Mouse (Mus musculus) hindbrain, postnatal 0 days (tissue): ENCODE data around the gene Prkca. TPM values are rescaled to one million over a fixed set of nuclear protein-coding genes. Genes with fewer than 3 reads are reported as not detected.
A peak's percentile ranks its signal among the peaks of the same experiment; 100 is the strongest.

Experiments used
- ATAC-seq: fragments of 200-750 bp; cut with Nextera tagmentation; 2 replicates; pipeline ENCODE4 v1.8.0; 2017; ENCODE audit warnings: mild to moderate bottlenecking, moderate TSS enrichment, moderate library complexity
- DNase-seq: peaks from one replicate; pipeline ENCODE4 v3.0.0-alpha.2; 2015; ENCODE audit warnings: low spot score
- H3K27ac ChIP-seq: fragments of 300-500 bp; sonication (generic); 2 replicates; pipeline ENCODE4 v1.5.1; 2014; ENCODE audit warnings: mild to moderate bottlenecking
- H3K27me3 ChIP-seq: fragments of 300-500 bp; sonication (generic); 2 replicates; pipeline ENCODE4 v1.6.1; 2014; ENCODE audit warnings: low read length, mixed read lengths; ENCODE audit not compliant: insufficient read depth
- H3K36me3 ChIP-seq: fragments of 300-500 bp; sonication (generic); 2 replicates; pipeline ENCODE4 v1.6.1; 2014; ENCODE audit warnings: low read length, mixed read lengths; ENCODE audit not compliant: insufficient read depth
- H3K4me1 ChIP-seq: fragments of 300-500 bp; sonication (generic); 2 replicates; pipeline ENCODE4 v1.6.1; 2014; ENCODE audit warnings: antibody characterized with exemption, low read length, mixed read lengths; ENCODE audit not compliant: insufficient read depth
- H3K4me2 ChIP-seq: fragments of 300-500 bp; sonication (generic); 2 replicates; pipeline ENCODE4 v1.6.1; 2014; ENCODE audit warnings: low read depth, mild to moderate bottlenecking, low read length, moderate library complexity, mixed read lengths
- H3K4me3 ChIP-seq: fragments of 300-500 bp; sonication (generic); 2 replicates; pipeline ENCODE4 v1.5.1; 2014; ENCODE audit warnings: low read length
- H3K9ac ChIP-seq: fragments of 300-500 bp; sonication (generic); replicated peaks from 2 replicates; pipeline ENCODE4 v1.6.1; 2014; ENCODE audit warnings: mild to moderate bottlenecking, low read length, moderate library complexity, mixed read lengths
- H3K9me3 ChIP-seq: fragments of 300-500 bp; sonication (generic); 2 replicates; pipeline ENCODE4 v1.6.1; 2016; ENCODE audit warnings: low read length, mixed read lengths
- CTCF ChIP-seq: IDR thresholded peaks from 2 replicates; pipeline ENCODE4 v1.5.1; 2016; ENCODE audit warnings: antibody characterized with exemption, control low read depth, low read depth
- WGBS: fragments of 180-500 bp; shearing (Covaris S2); extraction: QIAGEN DNeasy Blood & Tissue Kit; methylation state at CpG from one replicate; pipeline ENCODE4 v1.1.7; 2014; 5-methylcytosine and 5-hydroxymethylcytosine counted together
- polyA plus RNA-seq: library from polyadenylated mRNA; unstranded; fragments of >200 nt; fragmentation: Nextera tagmentation; extraction: Ambion mirVana; gene quantifications from 2 replicates; pipeline ENCODE4 v1.2.1, GENCODE M21; 2015
- total RNA-seq: library from RNA; depleted of rRNA; stranded (reverse); fragments of >200 nt; gene quantifications from 2 replicates; pipeline ENCODE4 v1.2.3, GENCODE M21; 2014

Gene Prkca
- total and polyA plus RNA-seq, 2 experiments from 2014 or later: 8.0 to 25.0 TPM

GRCm38 (mm10) chr11:107950211-107950610, 393.5 kb downstream of the Prkca start:
- H3K4me2 ChIP-seq: no peak overlapping the region
- no peak overlapping the region for H3K4me3 ChIP-seq
- no peaks in the 10 kb centered on the region for H3K9me3 ChIP-seq
- TF ChIP-seq CTCF: no peak
- no peaks in the 10 kb centered on the region for H3K27me3 ChIP-seq
- H3K4me1 ChIP-seq: peaks cover 16% of the 10 kb centered on the region; the same call in 1 of the 2 replicates
- H3K27ac ChIP-seq: peak overlapping the region; percentile 8; the same call in 1 of the 2 replicates
- H3K36me3 ChIP-seq: peaks cover 4% of the 10 kb centered on the region; the same call in 1 of the 2 replicates
- ATAC-seq (no peak), DNase-seq (no peak)
- no peak overlapping the region for H3K9ac ChIP-seq
- WGBS: 51% methylated on average over 9 of the region's 9 CpGs

- 95% methylated on average over 1 of the region's 1 CpGs for WGBS
- no peak for TF ChIP-seq CTCF
- Histone ChIP-seq H3K36me3 (peaks cover 11% of the 10 kb centered on the region; the same call in 1 of the 2 replicates), H3K4me1 (peaks cover 16% of the 10 kb centered on the region; the same call in 1 of the 2 replicates), H3K9ac (no peak overlapping the region), H3K27ac (no peak overlapping the region), H3K27me3 (no peaks in the 10 kb centered on the region), H3K9me3 (no peaks in the 10 kb centered on the region), H3K4me2 (no peak overlapping the region), H3K4me3 (no peak overlapping the region)
- no peak for DNase-seq
- no peak for ATAC-seq
Measured at GRCm38 (mm10) chr11:107947951-107948350, 395.8 kb downstream of the Prkca start.

- H3K4me1 ChIP-seq: peaks cover 8% of the 10 kb centered on the region; the same call in 1 of the 2 replicates
- 53% methylated on average over 5 of the region's 5 CpGs for WGBS
- DNase-seq (no peak), ATAC-seq (no peak)
- no peaks in the 10 kb centered on the region for H3K27me3 ChIP-seq
- no peak overlapping the region for H3K4me3 ChIP-seq
- no peaks in the 10 kb centered on the region for H3K9me3 ChIP-seq
- no peak for TF ChIP-seq CTCF
- peaks cover 7% of the 10 kb centered on the region; the same call in 1 of the 2 replicates for H3K36me3 ChIP-seq
- no peak overlapping the region for H3K27ac ChIP-seq
- H3K9ac ChIP-seq: no peak overlapping the region
- no peak overlapping the region for H3K4me2 ChIP-seq
Measured at GRCm38 (mm10) chr11:107946823-107947222, 396.9 kb downstream of the Prkca start.

GRCm38 (mm10) chr11:107936929-107937328, 406.8 kb downstream of the Prkca start:
- Histone ChIP-seq H3K27me3 (no peaks in the 10 kb centered on the region), H3K27ac (no peak overlapping the region), H3K4me2 (no peak overlapping the region), H3K9me3 (no peaks in the 10 kb centered on the region), H3K36me3 (peaks cover 14% of the 10 kb centered on the region; the same call in 1 of the 2 replicates), H3K4me1 (no peaks in the 10 kb centered on the region), H3K9ac (no peak overlapping the region), H3K4me3 (no peak overlapping the region)
- ATAC-seq (no peak), DNase-seq (no peak)
- TF ChIP-seq CTCF: no peak
- 94% methylated on average over 2 of the region's 2 CpGs for WGBS

GRCm38 (mm10) chr11:107931721-107932120, 412.0 kb downstream of the Prkca start:
- Histone ChIP-seq H3K4me2 (no peak overlapping the region), H3K9me3 (no peaks in the 10 kb centered on the region), H3K4me1 (no peaks in the 10 kb centered on the region), H3K4me3 (no peak overlapping the region), H3K27me3 (no peaks in the 10 kb centered on the region), H3K9ac (no peak overlapping the region), H3K36me3 (no peaks in the 10 kb centered on the region), H3K27ac (no peak overlapping the region)
- no peak for TF ChIP-seq CTCF
- no peak for DNase-seq
- WGBS: 78% methylated on average over 7 of the region's 7 CpGs
- no peak for ATAC-seq

- Histone ChIP-seq H3K27me3 (no peaks in the 10 kb centered on the region), H3K9ac (no peak overlapping the region), H3K36me3 (no peaks in the 10 kb centered on the region), H3K4me3 (no peak overlapping the region), H3K27ac (no peak overlapping the region), H3K4me2 (no peak overlapping the region), H3K4me1 (no peaks in the 10 kb centered on the region), H3K9me3 (no peaks in the 10 kb centered on the region)
- 90% methylated on average over 11 of the region's 11 CpGs for WGBS
- no peak for TF ChIP-seq CTCF
- ATAC-seq (no peak), DNase-seq (no peak)
Measured at GRCm38 (mm10) chr11:107931288-107931687, 412.4 kb downstream of the Prkca start.

GRCm38 (mm10) chr11:107929712-107930111, 414.0 kb downstream of the Prkca start:
- H3K27ac ChIP-seq: no peak overlapping the region
- H3K4me2 ChIP-seq: no peak overlapping the region
- H3K9me3 ChIP-seq: no peaks in the 10 kb centered on the region
- TF ChIP-seq CTCF: no peak
- no peaks in the 10 kb centered on the region for H3K4me1 ChIP-seq
- H3K9ac ChIP-seq: no peak overlapping the region
- DNase-seq: no peak
- H3K4me3 ChIP-seq: no peak overlapping the region
- ATAC-seq: no peak
- no peaks in the 10 kb centered on the region for H3K27me3 ChIP-seq
- WGBS: 55% methylated on average over 3 of the region's 3 CpGs
- no peaks in the 10 kb centered on the region for H3K36me3 ChIP-seq
